8 mouse cellular contexts compared by ENCODE assay signal in the genomic region with DNA sequence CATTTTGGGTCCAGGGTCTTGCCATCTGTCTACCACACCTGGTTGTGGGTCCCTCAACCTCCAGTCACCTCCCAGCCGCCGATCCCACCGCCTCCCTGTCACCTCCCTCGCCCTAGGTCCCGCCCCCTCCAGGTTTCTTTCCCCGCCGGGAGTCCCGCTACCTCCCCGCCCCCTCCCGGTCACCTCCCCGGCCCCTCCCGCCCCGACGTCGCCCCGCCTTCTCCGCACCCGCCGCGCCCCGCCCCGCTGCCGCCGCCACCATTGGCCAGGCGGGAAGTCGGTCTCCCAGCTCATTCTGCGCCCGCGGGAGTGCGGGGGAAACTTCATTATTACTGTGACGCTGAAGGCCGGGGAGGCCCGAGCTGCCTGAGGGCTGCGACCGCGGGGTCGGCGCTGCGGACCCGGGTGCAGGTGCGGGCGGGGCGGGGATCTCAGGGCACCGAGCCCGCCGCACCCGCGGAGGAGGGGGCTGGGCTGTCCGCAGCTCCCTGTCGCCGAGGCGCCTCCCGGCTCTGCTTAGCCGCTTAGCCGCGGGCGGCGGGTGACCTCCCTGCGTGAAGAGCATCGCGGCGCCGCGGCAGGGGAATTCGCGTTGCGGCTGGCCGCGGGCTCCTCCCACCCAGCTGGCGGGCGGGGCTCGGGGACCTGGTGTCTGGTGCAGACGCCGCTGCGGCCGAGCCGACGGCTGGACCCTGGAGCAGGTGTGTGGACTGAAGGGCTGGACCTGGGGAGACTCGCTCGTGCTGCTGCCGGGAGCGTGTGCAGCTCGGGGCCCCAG. TPM values are rescaled to one million over a fixed set of nuclear protein-coding genes. Genes with fewer than 3 reads are reported as not detected.
DNase-seq lines count a peak whose midpoint lies in the region; ATAC-seq and TF ChIP-seq lines count a peak whose summit lies in the region.

A gene (plus strand): TSS at position 234 of the 778 bp plus-strand sequence.

- no peaks in the 10 kb centered on the region for H3K9me3 ChIP-seq in forebrain, postnatal 0 days (ENCODE audit: low read length)

- peak; percentile 90 for ATAC-seq in forebrain, postnatal 0 days

- H3K27ac ChIP-seq in forebrain, postnatal 0 days (ENCODE audit: low read depth, low read length): peak within 1 kb of the TSS; percentile 75

- H3K27me3 ChIP-seq in forebrain, postnatal 0 days (ENCODE audit: insufficient read depth, low read length): no peaks in the 10 kb centered on the region

- H3K4me3 ChIP-seq in forebrain, postnatal 0 days (ENCODE audit: low read depth, low read length): peak within 1 kb of the TSS; percentile 85

- WGBS in forebrain, postnatal 0 days: 3% methylated on average over 80 of the region's 83 CpGs

- peak; percentile 13 for DNase-seq in MEL-GATA-1-ER (ENCODE audit: extremely low read depth, low read depth)
- peak; percentile 90 to 94 for DNase-seq in cerebellum, adult 18-20 months
- DNase-seq in forebrain, postnatal 0 days: peak; percentile 80
- peak; percentile 69 to 70 for DNase-seq in heart, postnatal 36 days
- peak; percentile 51 to 69 for DNase-seq in layer of hippocampus, adult 8-10 months (ENCODE audit: low spot score in 2 of 2)
- DNase-seq in lung, postnatal 10 days: peak; percentile 58
- DNase-seq in ovary, postnatal 36 days (ENCODE audit: low spot score): peak; percentile 84
- DNase-seq in thymus, postnatal 36 days: peak; percentile 73 to 87

- H3K4me2 ChIP-seq in forebrain, postnatal 0 days (ENCODE audit: low read depth): peak within 1 kb of the TSS; percentile 71

- TF ChIP-seq CTCF in forebrain, postnatal 0 days (IDR thresholded peaks at IDR 0.05; ENCODE audit: low read depth): no peak

- H3K9ac ChIP-seq in forebrain, postnatal 0 days: peak within 1 kb of the TSS; percentile 78

- intact Hi-C loops in heart, postnatal 36 days (cut with DNase I): loop anchor here (5.0 kb wide), 3 partner anchors 191 to 366 kb away; a partner anchor contains a TSS

- no peaks in the 10 kb centered on the region for H3K36me3 ChIP-seq in forebrain, postnatal 0 days (ENCODE audit: insufficient read depth)

- peaks cover 6% of the 10 kb centered on the region; the same call in 1 of the 2 replicates for H3K4me1 ChIP-seq in forebrain, postnatal 0 days (ENCODE audit: insufficient read depth)

RNA-seq across cellular contexts. Expression of the gene that starts here (rescaled TPM):
- total RNA-seq in forebrain, postnatal 0 days (2014; rRNA removed): 69.6 and 100 TPM in 2 replicates
- 15.2 and 24.2 TPM in 2 replicates for polyA plus RNA-seq in forebrain, postnatal 0 days (2015; fragmentation: Nextera tagmentation; extraction: Ambion mirVana)
- 10 to 100 TPM; 28.7 to 61.1 TPM for total RNA-seq in heart, postnatal 36 days (2021)
- 100 to 1,000 TPM; 136 to 227 (median 220) TPM for total RNA-seq in layer of hippocampus, adult 8-10 months (2022)

Comparison
In these comparisons a context has a peak if more than half of its experiments do, and no peak if none do; other contexts are left out.
1. Peak in every context shown above with its lines: DNase-seq, ATAC-seq, H3K4me3 ChIP-seq and H3K27ac ChIP-seq.
2. DNase-seq: peak in every context shown above with its lines; median percentile 92 in cerebellum, adult 18-20 months; 84 in ovary, postnatal 36 days; 80 in forebrain, postnatal 0 days; 80 in thymus, postnatal 36 days; 70 in heart, postnatal 36 days; 60 in layer of hippocampus, adult 8-10 months; 58 in lung, postnatal 10 days; 13 in MEL-GATA-1-ER.